Mouse (Mus musculus) hindlimb bud, embryonic 11.5 days (tissue): ENCODE results near the gene Med27.

Experiments
- DNase-seq: peaks from one replicate; pipeline ENCODE4 v3.0.0-alpha.2; 2012; ENCODE audit warnings: low read depth, low spot score; ENCODE audit errors: extremely low spot score

Gene Med27

DNA sequence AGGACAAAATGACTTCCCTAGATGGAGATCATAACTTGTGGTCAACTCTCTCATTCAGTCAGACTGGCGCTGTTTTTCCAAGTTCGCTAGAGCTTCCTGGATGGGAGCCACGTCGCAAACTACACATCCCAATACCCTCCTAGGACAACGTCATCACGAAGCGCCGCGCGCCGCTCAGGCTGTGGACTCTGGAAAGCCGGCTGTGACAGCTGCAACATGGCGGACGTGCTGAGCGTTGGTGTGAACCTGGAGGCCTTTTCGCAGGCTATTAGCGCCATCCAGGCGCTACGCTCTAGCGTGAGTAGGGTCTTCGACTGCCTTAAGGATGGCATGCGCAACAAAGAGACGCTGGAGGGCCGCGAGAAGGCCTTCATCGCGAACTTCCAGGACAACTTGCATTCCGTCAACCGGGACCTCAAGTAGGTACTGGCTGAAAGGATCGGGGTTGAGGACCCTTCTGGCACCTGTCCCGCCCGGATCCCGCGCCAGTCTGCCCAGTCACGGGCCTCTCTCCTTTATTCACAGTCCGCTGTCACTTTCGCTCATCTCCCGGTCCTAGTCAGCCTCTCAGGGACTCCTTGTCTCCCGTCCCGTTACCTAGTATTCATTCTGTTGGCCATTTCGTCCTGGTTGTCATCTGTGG is at the start of gene Med27:
Med27 (plus strand) TSS at position 191 of the 643 bp plus-strand sequence.
- peak; percentile 84 for DNase-seq

DNA sequence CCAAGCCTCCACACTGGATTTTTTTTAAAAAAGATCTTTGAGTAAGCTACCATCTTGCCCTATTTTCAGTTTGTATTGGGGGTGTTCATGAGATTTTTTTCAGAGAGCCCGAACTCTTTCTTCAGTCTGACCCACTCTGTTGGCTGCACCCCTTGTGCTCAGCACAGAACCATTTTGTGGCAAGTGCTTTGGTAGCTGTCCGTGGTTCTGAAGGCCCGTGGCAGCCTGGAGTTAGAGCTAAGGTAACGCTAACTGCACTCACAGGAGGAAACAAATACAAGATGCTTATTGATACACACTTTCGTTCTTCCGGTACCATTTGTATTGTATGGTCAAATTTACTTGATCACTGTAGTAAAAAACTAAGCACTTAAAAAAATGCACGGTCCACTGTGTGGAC is 36.7 kb upstream of the Med27 start:
- peak; percentile 16 for DNase-seq

- DNase-seq: no peak
Measured at GRCm38 (mm10) chr2:29312058-29312457, 34.6 kb upstream of the Med27 start.

GRCm38 (mm10) chr2:29317906-29318470 is 28.6 kb upstream of the Med27 start:
- no peak for DNase-seq

DNA sequence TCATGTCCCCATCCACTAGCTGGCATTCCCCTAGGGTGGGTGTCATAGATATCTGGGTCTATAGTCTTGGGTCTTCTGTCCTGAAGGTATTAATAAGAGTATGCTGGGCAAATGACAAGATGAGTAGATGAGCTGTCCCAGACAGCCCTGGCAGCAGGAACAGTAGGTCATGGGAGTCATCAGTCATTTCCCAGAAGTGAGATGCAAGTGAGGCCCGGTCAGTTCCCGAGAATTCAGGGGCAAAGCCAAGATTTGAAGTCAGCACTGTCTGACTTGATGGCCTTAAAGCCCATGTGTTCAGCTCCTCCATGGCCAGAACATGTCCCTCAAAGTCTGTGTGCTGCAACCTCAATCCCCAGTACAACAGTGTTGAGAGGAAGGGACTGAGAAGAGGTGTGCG is 28.0 kb upstream of the Med27 start:
- DNase-seq: no peak

GRCm38 (mm10) chr2:29320229-29320751 is 26.3 kb upstream of the Med27 start:
- DNase-seq: no peak

DNA sequence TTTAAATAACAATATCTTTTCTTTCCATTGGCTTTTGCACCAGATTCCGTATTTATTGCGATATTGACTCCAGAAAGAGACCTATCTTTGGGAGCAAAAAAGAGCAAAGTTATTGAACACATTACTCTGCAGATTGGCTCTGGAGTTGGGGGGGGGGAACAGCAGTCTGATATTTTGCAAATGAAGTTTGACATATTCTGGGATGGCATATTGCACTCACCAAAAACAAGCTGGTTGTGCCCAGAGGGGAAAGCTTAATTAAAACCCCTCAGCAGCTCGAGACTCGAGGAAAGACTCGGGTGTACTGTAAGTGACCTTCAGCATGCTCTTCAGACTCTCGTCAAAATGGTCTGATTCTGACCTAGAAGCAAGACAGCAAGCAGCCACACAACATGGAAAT is 25.8 kb upstream of the Med27 start:
- no peak for DNase-seq

DNA sequence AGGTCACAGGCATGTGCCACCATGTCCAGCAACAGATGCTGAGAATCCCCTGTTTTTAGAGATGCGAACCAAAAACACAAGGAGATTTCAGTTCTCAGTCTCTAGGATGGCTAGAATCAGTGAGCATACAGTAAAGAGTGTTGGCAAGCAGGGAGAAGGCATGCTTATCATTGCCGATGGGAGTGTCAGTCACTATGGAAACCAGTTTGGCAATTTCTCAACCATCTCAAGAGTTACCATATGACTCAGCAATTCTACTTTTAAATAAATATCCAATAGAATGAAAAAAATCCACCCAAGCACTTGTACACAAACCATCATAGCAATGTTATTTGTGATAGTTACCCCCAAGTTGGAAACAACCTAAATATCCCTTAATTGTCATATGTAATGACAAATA is 22.2 kb upstream of the Med27 start:
- DNase-seq: no peak

DNA sequence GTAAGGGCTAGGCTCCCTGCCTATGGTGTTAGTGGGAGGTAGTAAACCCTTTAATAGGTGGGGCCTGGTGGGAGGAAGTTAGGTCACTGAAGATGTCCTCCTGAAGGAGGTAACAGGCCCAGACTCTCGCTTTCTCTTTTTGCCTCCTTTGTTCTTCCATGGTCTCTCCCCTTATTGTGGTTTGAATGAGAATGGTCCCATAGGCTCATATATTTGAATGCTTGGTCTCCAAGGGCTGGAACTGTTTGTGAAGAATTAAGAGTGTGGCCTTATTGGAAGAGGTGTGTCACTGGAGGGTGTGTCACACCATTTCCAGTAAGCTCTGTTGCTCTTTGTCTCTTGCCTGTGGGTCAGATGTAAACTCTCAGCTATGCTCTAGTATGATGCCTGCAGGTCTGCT is 16.1 kb upstream of the Med27 start:
- DNase-seq: no peak

GRCm38 (mm10) chr2:29338396-29338795 is 8.2 kb upstream of the Med27 start:
- DNase-seq: no peak

GRCm38 (mm10) chr2:29358696-29359375 is 12.2 kb downstream of the Med27 start:
- DNase-seq: no peak

DNA sequence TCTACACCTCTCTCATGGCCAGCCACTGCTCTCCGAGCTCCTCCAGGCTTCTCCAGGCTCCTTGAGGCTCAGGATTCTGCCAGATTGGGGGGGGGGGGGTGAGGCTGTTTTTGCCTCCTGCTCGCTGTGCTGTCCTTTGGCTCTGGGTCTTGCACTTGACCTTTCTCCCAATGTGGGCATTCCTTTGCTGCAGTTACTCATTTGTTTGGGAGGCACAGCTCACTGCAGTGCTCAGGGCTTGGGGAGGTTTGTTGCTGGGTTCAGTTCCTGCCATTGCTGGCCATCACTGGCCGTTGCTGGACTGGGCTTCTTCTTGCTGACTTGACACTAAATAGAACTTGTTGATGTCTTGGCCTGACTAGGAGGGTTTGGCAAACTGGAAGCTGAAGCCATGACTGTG is 14.3 kb downstream of the Med27 start:
- no peak for DNase-seq

DNA sequence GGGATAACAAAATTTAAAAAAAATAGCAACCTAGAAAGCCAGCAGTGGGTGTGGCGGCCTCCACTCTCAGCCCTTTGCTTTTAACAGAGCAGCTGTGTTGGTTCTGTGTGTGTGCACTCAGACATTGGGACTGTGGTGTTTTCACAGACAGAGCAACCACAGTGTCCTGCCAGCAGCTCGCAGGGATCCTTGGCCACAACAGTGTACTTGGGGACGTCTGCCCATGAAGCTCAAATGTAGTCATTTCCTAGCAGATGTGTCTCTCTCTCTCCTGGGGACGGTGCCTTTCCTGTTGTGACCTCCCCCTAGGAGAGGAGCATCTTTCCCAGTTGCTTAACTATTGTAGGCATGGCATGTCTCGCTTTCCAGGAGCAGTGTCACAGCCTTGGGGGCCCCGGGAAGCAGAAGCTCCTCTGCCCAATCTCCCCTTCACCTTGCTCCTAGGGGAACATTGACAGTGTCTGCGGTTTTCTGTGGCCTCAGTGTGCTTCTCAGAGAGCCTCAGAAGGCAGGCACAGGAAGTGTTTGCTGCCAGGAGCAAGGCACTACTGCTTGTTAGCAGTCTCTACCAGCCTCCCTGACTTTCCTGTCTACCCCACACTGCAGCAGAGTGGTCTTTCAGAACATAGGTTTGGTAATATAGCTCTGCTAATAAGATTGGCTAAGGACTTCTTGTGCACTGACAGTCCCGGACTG is 18.5 kb downstream of the Med27 start:
- DNase-seq: no peak

DNA sequence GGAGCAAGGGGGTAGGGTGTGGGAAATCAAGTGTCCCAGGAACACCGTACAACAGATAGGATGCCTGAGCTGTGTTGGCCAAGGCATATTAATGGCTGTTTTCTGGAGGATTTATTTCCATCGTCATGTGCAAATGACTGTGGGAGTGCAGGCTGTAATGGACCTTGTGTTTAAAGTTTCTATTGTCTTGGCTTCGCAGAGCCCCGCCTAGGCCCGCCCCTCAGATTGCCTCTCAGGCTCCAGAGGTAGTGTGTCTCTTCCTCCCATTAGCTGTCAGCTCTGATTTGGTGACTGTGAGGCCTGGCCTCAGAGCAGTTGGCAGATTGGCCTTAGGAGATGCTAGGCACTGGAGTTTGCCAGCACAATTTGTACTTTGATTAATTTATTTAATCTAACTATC is 22.1 kb downstream of the Med27 start:
- DNase-seq: no peak

DNA sequence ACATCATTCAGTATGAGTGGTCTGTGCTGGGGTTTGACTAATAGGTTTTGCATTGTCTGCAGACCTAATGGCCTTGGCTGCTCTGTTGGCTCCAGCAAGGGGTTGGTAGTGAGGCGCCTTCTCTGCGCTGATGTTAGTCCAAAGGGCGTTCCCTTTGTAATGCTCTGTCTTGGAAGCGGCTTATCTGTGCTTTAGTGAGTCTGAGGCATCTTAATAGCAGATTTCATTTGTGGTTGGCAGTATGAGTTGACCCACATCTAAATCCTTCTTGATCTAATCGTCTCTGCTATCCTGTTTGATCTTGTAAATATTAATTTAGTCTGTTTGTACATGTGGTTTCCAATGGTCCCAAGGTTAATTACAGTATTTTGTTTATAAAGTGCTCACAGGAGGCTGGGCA is 25.6 kb downstream of the Med27 start:
- DNase-seq: no peak

DNA sequence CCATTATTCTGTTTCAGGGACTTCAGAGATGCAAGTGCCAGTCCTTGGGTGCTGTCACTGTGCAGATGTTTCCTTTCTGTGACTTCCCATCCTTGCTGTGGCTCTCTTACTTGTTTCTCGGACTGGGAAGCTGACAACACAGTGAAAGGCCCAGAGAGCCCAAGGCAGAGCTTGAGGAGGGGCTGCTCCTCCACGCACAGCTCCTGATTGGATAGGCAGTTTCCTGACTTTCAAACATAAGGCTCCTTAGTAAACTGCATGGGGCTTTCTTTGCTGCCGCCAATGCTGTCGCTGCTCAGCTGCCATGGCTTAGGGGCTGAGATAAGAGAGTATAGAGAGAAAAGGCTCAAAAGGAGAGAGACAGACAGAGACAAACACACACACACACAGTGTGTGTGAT is 35.1 kb downstream of the Med27 start:
- DNase-seq: no peak

GRCm38 (mm10) chr2:29382583-29382982 is 36.0 kb downstream of the Med27 start:
- no peak for DNase-seq

DNA sequence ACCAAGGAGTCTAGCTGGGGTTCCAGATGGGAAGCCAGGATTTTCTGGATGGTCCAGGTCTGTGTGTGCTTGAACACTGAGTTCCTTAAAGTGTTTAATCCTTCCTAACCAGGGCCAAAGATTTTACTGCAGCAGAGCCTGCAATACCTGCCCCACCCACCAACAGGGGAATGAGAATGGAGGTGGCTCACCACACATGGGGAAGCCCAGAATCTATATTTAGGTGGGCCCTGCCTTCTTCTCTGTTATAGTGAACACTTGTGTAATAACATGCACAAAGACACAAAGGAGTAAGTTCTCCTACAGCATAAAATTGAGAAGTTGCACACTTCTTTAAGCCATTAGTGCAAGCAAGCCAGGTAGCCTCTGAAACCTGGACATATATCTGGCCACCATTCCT is 36.5 kb downstream of the Med27 start:
- DNase-seq: no peak

DNA sequence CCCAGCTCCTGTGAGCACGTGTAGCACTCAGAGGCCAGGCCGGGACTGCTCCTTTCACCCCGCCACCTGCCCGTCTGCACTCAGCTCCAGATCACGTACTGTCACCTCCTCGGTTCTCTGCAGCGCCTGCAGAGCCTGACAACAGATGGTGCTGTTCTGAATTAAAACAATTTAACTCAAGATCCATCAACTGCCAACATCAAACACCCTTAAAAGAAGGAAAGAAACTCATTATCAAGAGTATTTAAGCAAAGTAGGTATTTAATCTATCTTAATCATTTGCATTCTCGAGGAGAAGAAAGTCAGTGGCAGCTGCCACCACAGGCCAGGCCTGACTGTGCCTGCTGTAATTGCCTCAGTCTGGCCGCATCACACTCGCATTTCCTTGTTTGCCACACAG is 38.8 kb downstream of the Med27 start:
- peak; percentile 52 for DNase-seq

DNA sequence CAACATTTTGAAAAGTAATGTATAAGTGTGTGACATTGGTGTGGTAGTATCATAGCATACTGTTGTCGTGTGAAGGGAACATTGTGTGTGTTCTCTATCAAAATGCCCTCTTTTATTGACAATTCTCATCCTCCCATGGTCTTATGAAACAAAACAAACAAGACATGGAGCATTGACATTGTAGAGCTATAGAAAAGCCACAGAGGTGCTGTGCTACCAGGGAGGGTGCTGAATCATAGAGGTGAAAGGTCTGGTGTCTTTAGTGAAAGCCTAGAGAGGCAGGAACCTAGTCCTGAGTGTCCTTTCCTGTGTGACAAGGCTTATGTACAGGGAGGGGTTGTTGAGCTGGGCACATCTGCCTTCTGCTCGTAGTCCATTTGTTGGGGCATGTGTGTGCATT is 40.6 kb downstream of the Med27 start:
- DNase-seq: no peak

GRCm38 (mm10) chr2:29388937-29389336 is 42.3 kb downstream of the Med27 start:
- DNase-seq: no peak

DNA sequence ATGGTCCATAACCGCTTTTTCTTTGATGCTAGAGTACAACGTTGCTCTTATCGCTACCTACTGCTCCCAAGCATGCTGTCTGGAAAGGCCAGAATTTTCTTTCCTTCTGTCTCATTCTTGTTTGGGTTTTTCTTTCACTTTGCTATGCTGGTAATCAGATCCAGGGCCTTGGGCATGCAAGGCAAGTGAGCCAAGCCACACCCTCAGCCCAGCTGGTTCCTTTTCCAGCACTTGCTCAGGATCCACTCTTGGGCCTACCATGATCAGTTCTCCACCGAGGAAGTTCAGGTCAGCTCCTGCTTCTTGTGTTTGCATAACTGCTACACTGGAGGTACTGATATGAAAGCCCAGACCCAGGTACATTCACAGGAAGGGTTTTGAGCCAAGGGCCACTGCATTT is 44.5 kb downstream of the Med27 start:
- no peak for DNase-seq
